Mouse (Mus musculus) embryonic facial prominence, embryonic 11.5 days (tissue): ENCODE results near the gene Snx12. TPM values are rescaled to one million over a fixed set of nuclear protein-coding genes. Genes with fewer than 3 reads are reported as not detected.

Source experiments
- ATAC-seq: fragments of 200-750 bp; cut with Nextera tagmentation; replicated peaks from 2 replicates; pipeline ENCODE4 v1.8.0; 2017; ENCODE audit warnings: low read depth; ENCODE audit not compliant: insufficient number of reproducible peaks, low FRiP score, low TSS enrichment
- DNase-seq: peaks from one replicate; pipeline ENCODE4 v3.0.0-alpha.2; 2015; ENCODE audit warnings: low spot score
- H3K27ac ChIP-seq: fragments of 300-500 bp; sonication (generic); replicated peaks from 2 replicates; pipeline ENCODE4 v1.5.1; 2014; ENCODE audit warnings: mild to moderate bottlenecking, low read depth, low read length, control low read depth
- H3K27me3 ChIP-seq: fragments of 300-500 bp; sonication (generic); 2 replicates; pipeline ENCODE4 v1.6.1; 2014; ENCODE audit warnings: mild to moderate bottlenecking, low read length, moderate library complexity, mixed read lengths; ENCODE audit not compliant: control insufficient read depth, insufficient read depth
- H3K36me3 ChIP-seq: fragments of 300-500 bp; sonication (generic); replicated peaks from 2 replicates; pipeline ENCODE4 v1.6.1; 2014; ENCODE audit warnings: low read depth, mild to moderate bottlenecking, low read length, moderate library complexity, mixed read lengths; ENCODE audit not compliant: control insufficient read depth, insufficient read depth
- H3K4me1 ChIP-seq: fragments of 300-500 bp; sonication (generic); 2 replicates; pipeline ENCODE4 v1.6.1; 2014; ENCODE audit warnings: low read length, mixed read lengths; ENCODE audit not compliant: control insufficient read depth, insufficient read depth
- H3K4me2 ChIP-seq: fragments of 300-500 bp; sonication (generic); 2 replicates; pipeline ENCODE4 v1.6.1; 2014; ENCODE audit warnings: low read depth, mild to moderate bottlenecking, control low read depth, low read length, moderate library complexity
- H3K4me3 ChIP-seq: fragments of 300-500 bp; sonication (generic); 2 replicates; pipeline ENCODE4 v1.5.1; 2014; ENCODE audit warnings: low read depth, low read length, control low read depth
- H3K9ac ChIP-seq: fragments of 300-500 bp; sonication (generic); replicated peaks from 2 replicates; pipeline ENCODE4 v1.6.1; 2014; ENCODE audit warnings: mild to moderate bottlenecking, control low read depth, low read length
- H3K9me3 ChIP-seq: fragments of 300-500 bp; sonication (generic); replicated peaks from 2 replicates; pipeline ENCODE4 v1.6.1; 2016; ENCODE audit warnings: mild to moderate bottlenecking, low read length, inconsistent platforms, mixed read lengths; ENCODE audit not compliant: control insufficient read depth
- WGBS: fragments of 180-500 bp; shearing (Covaris S2); extraction: QIAGEN DNeasy Blood & Tissue Kit; methylation state at CpG from one replicate; pipeline ENCODE4 v1.1.7; 2014; 5-methylcytosine and 5-hydroxymethylcytosine counted together
- polyA plus RNA-seq: library from polyadenylated mRNA; unstranded; fragments of >200 nt; fragmentation: Nextera tagmentation; extraction: Ambion mirVana; gene quantifications from 2 replicates; pipeline ENCODE4 v1.2.1, GENCODE M21; 2014

The Snx12 gene
- 66.2 and 67.9 TPM in 2 replicates for polyA plus RNA-seq

DNA sequence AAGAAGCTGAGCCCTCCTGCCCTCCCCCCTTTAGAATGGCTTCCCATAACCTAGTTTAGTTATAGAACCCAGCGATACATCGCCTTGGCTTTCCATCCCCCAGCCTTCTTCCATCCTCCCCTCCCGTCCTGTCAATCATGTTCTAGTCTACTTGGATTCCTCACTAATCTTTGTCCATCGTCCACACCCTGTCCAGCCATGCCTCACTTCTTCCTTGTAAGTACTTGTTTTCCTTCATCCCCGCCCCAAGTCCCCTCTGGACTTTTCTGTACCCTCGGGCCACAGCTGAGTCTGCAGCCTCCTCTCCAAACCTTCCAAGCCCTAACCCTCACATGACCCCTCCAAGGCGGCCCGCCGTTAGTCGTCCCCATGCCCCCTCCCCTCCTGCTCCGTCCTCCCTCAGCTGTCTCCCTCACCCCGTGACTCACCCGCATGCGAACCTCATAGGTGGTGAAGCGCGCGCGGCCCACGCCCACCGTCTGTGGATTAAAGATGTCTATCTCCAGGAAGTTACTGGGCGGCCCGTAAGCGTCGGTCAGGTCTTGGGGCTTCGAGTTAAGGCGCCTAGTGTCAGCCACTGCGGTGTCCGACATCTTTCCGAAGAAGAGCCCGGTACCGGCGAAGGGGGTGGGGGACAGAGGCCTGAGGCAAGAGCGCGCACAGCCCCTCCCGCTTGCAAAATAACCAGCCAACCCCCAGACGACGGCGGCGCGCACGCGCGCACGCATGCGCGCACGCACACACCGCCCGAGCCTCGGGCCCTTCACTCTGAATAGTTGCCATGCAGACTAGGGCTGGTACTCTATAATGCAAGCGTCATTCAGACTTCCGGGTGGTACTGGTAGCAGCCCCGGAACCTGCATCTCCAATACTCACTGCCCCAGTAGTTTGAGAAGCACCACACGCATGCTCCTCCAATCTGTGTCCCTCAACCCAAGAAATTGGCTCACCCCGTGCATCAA lies at the start of gene Snx12:
Snx12 (minus strand) TSS at position 730 of the 962 bp plus-strand sequence.
- Histone ChIP-seq H3K27ac (0 out of 2 replicates have a peak within 1 kb of the TSS, but pooled peaks have one; percentile 56), H3K36me3 (no peaks in the 10 kb centered on the region), H3K27me3 (peaks cover 2% of the 10 kb centered on the region; the same call in 1 of the 2 replicates), H3K4me3 (peak within 1 kb of the TSS; percentile 52), H3K4me2 (peak within 1 kb of the TSS; percentile 43), H3K9ac (peak within 1 kb of the TSS; percentile 59), H3K9me3 (no peaks in the 10 kb centered on the region), H3K4me1 (no peaks in the 10 kb centered on the region)
- WGBS, result 16% methylated on average over 49 of the region's 55 CpGs
- DNase-seq (peak; percentile 89), ATAC-seq (peak; percentile 97)

DNA sequence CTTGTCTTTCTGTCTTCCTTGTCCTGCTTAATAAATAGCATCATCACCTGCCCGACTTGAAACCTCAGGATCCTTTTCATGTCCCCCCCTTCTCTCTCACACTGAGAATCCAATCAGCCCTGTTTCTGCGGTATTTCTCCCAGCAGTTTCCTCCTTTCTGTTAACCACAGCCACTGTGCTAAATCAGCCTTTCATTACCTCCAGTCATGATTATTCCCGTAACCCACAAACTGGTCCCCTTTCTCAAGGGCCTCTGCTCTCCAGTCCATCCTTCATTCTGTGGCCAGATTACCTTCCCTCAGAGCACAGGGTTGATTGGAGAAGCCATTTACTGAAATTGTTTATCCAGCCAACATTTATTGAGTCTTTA lies 46.4 kb upstream of the Snx12 start, which contains the start of gene Gm20489:
Gm20489 (minus strand) TSS at position 269 of the 370 bp plus-strand sequence.
- no peaks in the 10 kb centered on the region for H3K36me3 ChIP-seq

DNA sequence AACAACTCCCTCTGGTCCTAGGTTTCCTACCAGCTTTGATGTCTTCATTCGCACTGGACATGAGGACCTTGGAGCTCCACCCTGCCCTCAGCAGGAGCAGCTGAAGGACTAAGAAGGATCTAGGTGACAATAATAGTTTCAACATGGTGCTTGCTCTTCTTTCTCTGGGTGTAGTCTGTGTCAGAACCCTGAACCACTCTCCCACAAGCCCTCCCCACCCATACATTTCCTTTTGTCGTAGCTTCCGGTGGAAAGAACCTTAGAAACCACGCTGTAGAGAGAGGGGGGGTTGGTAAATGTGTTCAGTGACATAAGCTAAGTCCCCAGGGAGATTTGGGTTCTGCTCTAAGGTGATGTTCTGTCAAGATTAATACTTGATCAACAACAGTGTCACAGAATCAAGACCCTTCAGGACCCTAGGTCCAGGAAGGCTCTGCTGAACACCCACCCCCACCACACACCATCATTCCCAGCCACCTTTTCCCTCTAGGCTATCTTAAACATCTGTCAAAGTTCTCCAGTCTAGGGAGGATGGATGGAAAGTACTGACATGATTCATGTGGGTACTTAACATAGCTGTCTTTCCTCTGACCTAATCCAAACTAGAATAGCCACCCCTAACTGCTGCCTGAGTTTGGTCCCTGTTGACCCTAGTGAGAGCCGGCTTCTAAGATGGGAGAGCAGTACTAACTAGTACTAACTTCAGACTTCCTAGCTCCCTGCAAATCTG lies 45.8 kb upstream of the Snx12 start, which contains the start of gene Il2rg:
Il2rg (minus strand) TSS at position 231 of the 730 bp plus-strand sequence.
- Histone ChIP-seq H3K9ac (no peak within 1 kb of the TSS), H3K4me3 (no peak within 1 kb of the TSS), H3K27me3 (no peaks in the 10 kb centered on the region), H3K9me3 (no peaks in the 10 kb centered on the region), H3K4me2 (no peak within 1 kb of the TSS), H3K4me1 (no peaks in the 10 kb centered on the region), H3K27ac (no peak within 1 kb of the TSS), H3K36me3 (no peaks in the 10 kb centered on the region)
- 70% methylated on average over 5 of the region's 5 CpGs for WGBS
- DNase-seq (no peak), ATAC-seq (no peak)

More for the DNA sequence above, 46.4 kb upstream of the Snx12 start, which contains the start of gene Gm20489:
- Histone ChIP-seq H3K27me3 (no peaks in the 10 kb centered on the region), H3K9ac (no peak within 1 kb of the TSS), H3K9me3 (no peaks in the 10 kb centered on the region), H3K4me1 (no peaks in the 10 kb centered on the region), H3K4me3 (no peak within 1 kb of the TSS), H3K27ac (no peak within 1 kb of the TSS), H3K4me2 (no peak within 1 kb of the TSS)
- ATAC-seq (no peak), DNase-seq (no peak)
- WGBS, result 56% methylated on average over 3 of the region's 3 CpGs

DNA sequence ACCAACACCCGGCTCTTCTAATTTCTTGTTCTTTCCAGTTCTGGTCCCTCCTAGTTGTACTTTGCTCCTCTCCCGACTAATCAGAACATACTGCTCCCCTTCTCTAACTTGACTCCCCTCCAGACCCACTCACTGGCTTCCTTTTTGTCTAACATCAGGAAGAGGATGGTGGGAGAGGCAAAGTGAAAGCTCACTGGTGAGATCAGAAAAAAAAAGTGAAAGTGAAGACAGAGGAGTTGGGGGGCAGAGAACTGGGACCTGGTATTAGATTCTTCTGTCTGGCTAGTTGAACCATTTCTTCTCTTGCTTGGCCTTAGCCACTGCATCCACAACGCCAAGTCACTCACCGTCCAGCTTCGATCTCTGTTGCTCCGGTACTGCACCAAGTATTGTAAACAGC lies 44.3 kb upstream of the Snx12 start:
- ATAC-seq (no peak), DNase-seq (no peak)
- H3K9me3 ChIP-seq, result no peaks in the 10 kb centered on the region
- no peaks in the 10 kb centered on the region for H3K4me1 ChIP-seq
- H3K36me3 ChIP-seq, result no peaks in the 10 kb centered on the region
- no peak overlapping the region for H3K4me3 ChIP-seq
- no peak overlapping the region for H3K27ac ChIP-seq
- H3K4me2 ChIP-seq, result no peak overlapping the region
- H3K27me3 ChIP-seq, result no peaks in the 10 kb centered on the region
- 97% methylated on average over 6 of the region's 6 CpGs for WGBS
- H3K9ac ChIP-seq, result no peak overlapping the region

DNA sequence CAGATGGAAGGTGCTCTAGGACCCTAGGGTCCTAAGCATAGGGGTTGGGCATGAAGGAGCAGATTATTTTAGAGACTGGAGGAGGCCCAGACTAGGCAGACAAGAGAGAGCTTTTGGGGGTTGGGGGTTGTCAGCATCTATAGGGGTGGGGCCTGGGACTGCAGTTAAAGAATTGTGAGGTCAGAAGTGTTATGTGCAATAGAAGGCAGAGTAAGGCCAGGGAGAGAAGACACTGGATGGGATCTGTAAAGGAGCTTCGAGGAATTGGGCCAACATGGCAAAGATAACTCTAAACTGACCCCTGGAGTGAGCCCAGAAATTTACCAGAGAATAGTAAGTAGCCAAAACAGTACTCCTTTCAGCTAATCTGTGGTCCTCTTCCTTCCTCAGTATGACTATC lies 41.5 kb upstream of the Snx12 start, which contains the start of gene Gm614:
Gm614 (minus strand) TSS at position 101 of the 400 bp plus-strand sequence.
- H3K27ac ChIP-seq, result no peak within 1 kb of the TSS
- no peaks in the 10 kb centered on the region for H3K36me3 ChIP-seq
- DNase-seq, result no peak
- no peaks in the 10 kb centered on the region for H3K27me3 ChIP-seq
- ATAC-seq, result no peak
- H3K9ac ChIP-seq, result no peak within 1 kb of the TSS
- no peaks in the 10 kb centered on the region for H3K9me3 ChIP-seq
- H3K4me2 ChIP-seq, result no peak within 1 kb of the TSS
- WGBS, result 87% methylated on average over 1 of the region's 1 CpGs
- no peak within 1 kb of the TSS for H3K4me3 ChIP-seq
- no peaks in the 10 kb centered on the region for H3K4me1 ChIP-seq

DNA sequence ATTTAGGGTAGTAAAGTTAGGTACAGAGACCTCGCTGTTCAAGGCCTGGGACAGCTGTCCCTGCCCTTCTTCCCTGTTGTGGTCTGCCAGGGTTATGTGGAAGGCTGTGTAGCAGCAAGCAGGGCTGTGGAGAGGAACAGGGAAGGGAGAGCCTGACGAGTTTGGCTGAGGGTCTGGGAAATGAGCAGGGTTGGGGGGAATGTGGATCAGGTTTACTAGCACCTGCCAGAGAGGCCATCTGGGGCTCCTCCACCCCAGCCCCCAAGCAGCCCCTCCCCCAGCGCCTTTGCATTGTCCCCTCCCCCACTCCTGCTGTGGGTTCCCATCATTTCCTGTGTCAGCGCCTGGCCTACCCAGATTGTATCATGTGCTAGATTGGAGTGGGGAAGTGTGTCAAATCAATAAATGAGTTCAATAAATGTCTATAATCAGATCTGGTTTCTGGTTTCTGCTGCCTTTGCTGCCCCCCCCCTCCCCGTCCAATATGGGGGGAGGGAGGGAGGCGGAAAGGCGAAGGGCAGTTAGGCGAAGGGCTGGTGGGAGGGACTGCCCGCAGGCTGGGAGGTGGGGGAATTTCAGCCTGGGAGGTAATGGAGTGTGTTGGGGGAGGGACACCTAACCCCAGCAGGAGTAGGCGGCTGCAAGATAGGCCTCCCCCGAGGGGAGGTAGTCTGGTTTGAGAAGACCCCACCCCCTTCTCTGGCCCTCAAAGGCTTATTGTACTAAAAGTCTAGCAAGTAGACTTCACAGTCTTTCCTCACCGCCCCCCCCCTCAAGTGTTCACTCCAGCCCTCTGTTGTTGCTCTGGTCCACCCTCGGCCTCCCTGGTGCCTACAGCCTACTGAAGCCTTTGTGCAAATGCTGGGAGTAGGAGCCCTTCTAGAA lies 38.3 kb upstream of the Snx12 start:
- H3K4me2 ChIP-seq, result no peak overlapping the region
- no peaks in the 10 kb centered on the region for H3K27me3 ChIP-seq
- ATAC-seq (peak; percentile 74), DNase-seq (peak; percentile 79)
- no peak overlapping the region for H3K4me3 ChIP-seq
- H3K27ac ChIP-seq, result peak overlapping the region; percentile 54
- WGBS, result 16% methylated on average over 13 of the region's 13 CpGs
- H3K4me1 ChIP-seq, result no peaks in the 10 kb centered on the region
- no peaks in the 10 kb centered on the region for H3K36me3 ChIP-seq
- no peak overlapping the region for H3K9ac ChIP-seq
- H3K9me3 ChIP-seq, result no peaks in the 10 kb centered on the region

DNA sequence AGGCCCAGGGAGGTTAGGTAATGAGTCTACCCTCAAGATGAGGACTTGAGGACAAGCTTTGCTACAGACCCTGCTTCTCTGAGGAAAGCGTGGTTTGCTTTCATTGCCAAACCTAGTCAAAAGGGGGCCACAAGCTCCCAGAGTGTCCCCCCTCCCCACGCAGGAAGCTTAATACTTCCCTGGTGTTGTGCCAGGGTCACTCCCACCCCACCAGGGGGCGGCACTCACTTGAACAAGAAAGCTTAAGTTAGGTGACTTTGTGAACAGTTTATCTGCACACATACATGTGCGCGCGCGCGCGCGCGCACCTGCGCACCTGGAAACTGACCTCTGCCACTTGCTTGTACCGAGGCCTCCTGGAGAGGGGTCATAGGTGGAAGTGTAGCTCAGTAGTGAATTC lies 34.2 kb upstream of the Snx12 start:
- no peak overlapping the region for H3K27ac ChIP-seq
- no peak for DNase-seq
- no peak for ATAC-seq
- WGBS, result 81% methylated on average over 13 of the region's 13 CpGs
- no peaks in the 10 kb centered on the region for H3K4me1 ChIP-seq
- H3K9me3 ChIP-seq, result no peaks in the 10 kb centered on the region
- no peaks in the 10 kb centered on the region for H3K27me3 ChIP-seq
- no peak overlapping the region for H3K9ac ChIP-seq
- no peak overlapping the region for H3K4me3 ChIP-seq
- no peaks in the 10 kb centered on the region for H3K36me3 ChIP-seq
- peak overlapping the region; percentile 13 for H3K4me2 ChIP-seq
